Mouse (Mus musculus) midbrain, embryonic 10.5 days (tissue): ENCODE measurements around the gene Nup210. TPM values are rescaled to one million over a fixed set of nuclear protein-coding genes. Genes with fewer than 3 reads are reported as not detected.

ENCODE experiments used
- polyA plus RNA-seq: library from polyadenylated mRNA; unstranded; fragments of >200 nt; fragmentation: Nextera tagmentation; extraction: Ambion mirVana; gene quantifications from 2 replicates; pipeline ENCODE4 v1.2.1, GENCODE M21; 2016

Nup210 gene
- polyA plus RNA-seq, 1 experiment from 2014 or later = 26.2 TPM

Other genes starting within 250 kb of the Nup210 start
- 9.3 and 10.7 TPM in 2 replicates for gene Iqsec1, start 128.1 kb downstream of the Nup210 start, polyA plus RNA-seq
- gene Hdac11, start 39.8 kb upstream of the Nup210 start, polyA plus RNA-seq = 9.4 and 12.0 TPM in 2 replicates
- gene Fbln2, start 95.6 kb upstream of the Nup210 start, polyA plus RNA-seq = 24.2 and 31.5 TPM in 2 replicates